Mouse (Mus musculus) forebrain, embryonic 11.5 days (tissue): ENCODE measurements around the gene Med13l. TPM values are rescaled to one million over a fixed set of nuclear protein-coding genes. Genes with fewer than 3 reads are reported as not detected.
A peak's percentile ranks its signal among the peaks of the same experiment; 100 is the strongest.

ENCODE experiments used
- ATAC-seq: fragments of 200-750 bp; cut with Nextera tagmentation; replicated peaks from 2 replicates; pipeline ENCODE4 v1.8.0; 2017; ENCODE audit warnings: moderate TSS enrichment; ENCODE audit not compliant: low FRiP score
- DNase-seq: peaks from one replicate; pipeline ENCODE4 v3.0.0-alpha.2; 2017; ENCODE audit warnings: low spot score
- H3K27ac ChIP-seq: fragments of 300-500 bp; sonication (generic); 2 replicates; pipeline ENCODE4 v1.5.1; 2014; ENCODE audit warnings: low read depth, low read length
- H3K27me3 ChIP-seq: fragments of 300-500 bp; sonication (generic); 2 replicates; pipeline ENCODE4 v1.6.1; 2014; ENCODE audit warnings: mild to moderate bottlenecking, low read length, mixed read lengths; ENCODE audit not compliant: control insufficient read depth, insufficient read depth
- H3K36me3 ChIP-seq: fragments of 300-500 bp; sonication (generic); 2 replicates; pipeline ENCODE4 v1.6.1; 2014; ENCODE audit warnings: mild to moderate bottlenecking, low read length, moderate library complexity, mixed read lengths; ENCODE audit not compliant: control insufficient read depth, insufficient read depth
- H3K4me1 ChIP-seq: fragments of 300-500 bp; sonication (generic); replicated peaks from 2 replicates; pipeline ENCODE4 v1.6.1; 2014; ENCODE audit warnings: low read length, mixed read lengths; ENCODE audit not compliant: control insufficient read depth, insufficient read depth
- H3K4me2 ChIP-seq: fragments of 300-500 bp; sonication (generic); 2 replicates; pipeline ENCODE4 v1.6.1; 2014; ENCODE audit warnings: low read depth, mild to moderate bottlenecking, low read length, moderate library complexity, mixed read lengths; ENCODE audit not compliant: severe bottlenecking
- H3K4me3 ChIP-seq: fragments of 300-500 bp; sonication (generic); 2 replicates; pipeline ENCODE4 v1.5.1; 2014; ENCODE audit warnings: low read depth, low read length
- H3K9ac ChIP-seq: fragments of 300-500 bp; sonication (generic); 2 replicates; pipeline ENCODE4 v1.6.1; 2014; ENCODE audit warnings: low read length
- H3K9me3 ChIP-seq: fragments of 300-500 bp; sonication (generic); 2 replicates; pipeline ENCODE4 v1.6.1; 2016; ENCODE audit warnings: low read length, mixed read lengths; ENCODE audit not compliant: control insufficient read depth
- WGBS: fragments of 180-500 bp; shearing (Covaris S2); extraction: QIAGEN DNeasy Blood & Tissue Kit; methylation state at CpG from one replicate; pipeline ENCODE4 v1.1.7; 2014; 5-methylcytosine and 5-hydroxymethylcytosine counted together
- polyA plus RNA-seq: library from polyadenylated mRNA; unstranded; fragments of >200 nt; fragmentation: Nextera tagmentation; extraction: Ambion mirVana; gene quantifications from 2 replicates; pipeline ENCODE4 v1.2.1, GENCODE M21; 2014

Gene Med13l
- polyA plus RNA-seq, result 15.1 and 15.5 TPM in 2 replicates

DNA sequence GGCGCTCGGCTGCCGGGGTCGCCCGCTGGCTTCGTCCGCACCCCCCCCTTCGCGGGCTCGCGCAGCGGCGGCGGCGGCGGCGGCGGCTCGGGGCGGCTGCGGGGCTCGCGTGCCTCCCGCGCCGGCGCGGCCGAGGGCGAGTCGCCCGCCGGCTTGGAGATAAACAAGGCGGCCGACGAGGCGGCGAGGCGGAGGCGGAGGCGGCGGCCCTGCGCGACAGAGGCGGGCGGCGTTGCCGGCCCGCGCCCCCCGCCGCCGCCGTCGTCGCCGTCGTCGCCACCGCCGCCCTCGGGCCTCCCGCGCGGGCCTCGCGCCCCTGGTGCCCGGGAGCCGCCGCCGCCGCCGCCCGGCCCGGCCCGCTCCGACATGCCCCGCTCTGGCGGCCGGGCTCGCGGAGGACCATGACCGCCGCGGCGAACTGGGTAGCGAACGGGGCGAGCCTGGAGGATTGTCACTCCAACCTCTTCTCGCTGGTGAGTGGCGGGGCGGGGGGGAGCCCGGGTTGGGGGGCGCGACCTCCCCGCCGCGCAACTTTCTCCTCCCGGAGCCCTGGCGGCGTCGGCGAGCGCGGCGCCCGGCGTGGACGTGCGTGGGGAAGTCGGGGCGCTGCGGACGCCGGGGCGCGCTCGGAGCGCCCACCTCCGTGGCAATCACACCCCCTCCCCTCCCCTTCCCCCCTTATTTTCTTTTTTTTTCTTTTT is at the start of gene Med13l:
TSS of gene Med13l (plus strand) at position 295 of the 701 bp plus-strand sequence.
- H3K4me2 ChIP-seq, result peak within 1 kb of the TSS; percentile 78
- ATAC-seq, result peak; percentile 14; the same call in 1 of the 2 replicates
- H3K9me3 ChIP-seq, result no peaks in the 10 kb centered on the region
- H3K4me1 ChIP-seq, result peaks cover 12% of the 10 kb centered on the region; the same call in 1 of the 2 replicates
- no peaks in the 10 kb centered on the region for H3K36me3 ChIP-seq
- H3K9ac ChIP-seq, result peak within 1 kb of the TSS; percentile 97
- peak within 1 kb of the TSS; percentile 85 for H3K4me3 ChIP-seq
- H3K27ac ChIP-seq, result peak within 1 kb of the TSS; percentile 91
- peak; percentile 85 for DNase-seq
- under 1% methylated on average over 40 of the region's 120 CpGs for WGBS
- H3K27me3 ChIP-seq, result no peaks in the 10 kb centered on the region

DNA sequence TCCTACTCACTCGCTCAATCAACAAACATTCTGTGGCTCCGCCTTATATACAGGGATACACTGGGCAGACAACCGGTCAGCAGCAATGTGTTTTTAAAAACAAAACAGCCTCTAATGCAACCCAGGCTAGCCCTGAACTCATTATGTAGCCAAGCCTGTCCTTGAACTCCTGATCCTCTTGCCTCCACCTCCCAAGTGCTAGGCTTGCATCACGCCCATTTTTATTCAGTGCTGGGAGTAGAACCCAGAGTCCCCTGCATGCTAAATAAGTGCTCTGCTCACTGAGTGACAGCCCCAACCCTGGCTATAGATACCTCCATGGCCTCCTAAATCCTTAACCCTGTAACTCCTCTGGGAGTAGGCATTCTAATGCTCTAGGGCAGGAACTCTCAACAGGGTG is 49.5 kb upstream of the Med13l start:
- WGBS, result 84% methylated on average over 4 of the region's 4 CpGs
- Histone ChIP-seq H3K27me3 (peaks cover 15% of the 10 kb centered on the region), H3K9me3 (no peaks in the 10 kb centered on the region), H3K27ac (no peak overlapping the region), H3K4me3 (no peak overlapping the region), H3K9ac (no peak overlapping the region), H3K4me2 (no peak overlapping the region), H3K36me3 (no peaks in the 10 kb centered on the region), H3K4me1 (peaks cover 11% of the 10 kb centered on the region; the same call in 1 of the 2 replicates)
- no peak for DNase-seq
- no peak for ATAC-seq

DNA sequence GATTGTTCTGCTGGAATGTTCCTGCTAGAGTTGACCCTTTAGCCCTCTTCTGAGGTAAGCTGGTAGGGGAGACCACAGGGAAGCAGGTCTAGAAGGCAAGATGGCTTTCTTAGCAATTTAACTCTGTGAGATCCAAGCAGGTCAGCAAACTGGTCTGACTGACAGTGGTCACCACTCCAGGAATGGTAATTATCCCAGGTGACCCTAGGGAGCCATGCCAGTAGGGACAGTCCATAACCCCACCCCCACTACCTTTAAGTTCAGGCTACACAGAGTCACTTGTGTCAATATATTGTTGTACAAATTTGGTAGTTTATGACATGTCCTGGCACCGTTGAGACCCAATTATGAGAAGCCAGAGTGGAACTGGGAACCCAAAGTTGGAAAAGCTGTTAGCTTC is 47.5 kb upstream of the Med13l start:
- H3K27ac ChIP-seq, result no peak overlapping the region
- WGBS, result 63% methylated on average over 1 of the region's 1 CpGs
- H3K27me3 ChIP-seq, result peaks cover 15% of the 10 kb centered on the region
- no peak for ATAC-seq
- H3K9ac ChIP-seq, result no peak overlapping the region
- H3K36me3 ChIP-seq, result no peaks in the 10 kb centered on the region
- DNase-seq, result no peak
- no peak overlapping the region for H3K4me3 ChIP-seq
- no peaks in the 10 kb centered on the region for H3K9me3 ChIP-seq
- no peak overlapping the region for H3K4me2 ChIP-seq
- peaks cover 13% of the 10 kb centered on the region for H3K4me1 ChIP-seq

DNA sequence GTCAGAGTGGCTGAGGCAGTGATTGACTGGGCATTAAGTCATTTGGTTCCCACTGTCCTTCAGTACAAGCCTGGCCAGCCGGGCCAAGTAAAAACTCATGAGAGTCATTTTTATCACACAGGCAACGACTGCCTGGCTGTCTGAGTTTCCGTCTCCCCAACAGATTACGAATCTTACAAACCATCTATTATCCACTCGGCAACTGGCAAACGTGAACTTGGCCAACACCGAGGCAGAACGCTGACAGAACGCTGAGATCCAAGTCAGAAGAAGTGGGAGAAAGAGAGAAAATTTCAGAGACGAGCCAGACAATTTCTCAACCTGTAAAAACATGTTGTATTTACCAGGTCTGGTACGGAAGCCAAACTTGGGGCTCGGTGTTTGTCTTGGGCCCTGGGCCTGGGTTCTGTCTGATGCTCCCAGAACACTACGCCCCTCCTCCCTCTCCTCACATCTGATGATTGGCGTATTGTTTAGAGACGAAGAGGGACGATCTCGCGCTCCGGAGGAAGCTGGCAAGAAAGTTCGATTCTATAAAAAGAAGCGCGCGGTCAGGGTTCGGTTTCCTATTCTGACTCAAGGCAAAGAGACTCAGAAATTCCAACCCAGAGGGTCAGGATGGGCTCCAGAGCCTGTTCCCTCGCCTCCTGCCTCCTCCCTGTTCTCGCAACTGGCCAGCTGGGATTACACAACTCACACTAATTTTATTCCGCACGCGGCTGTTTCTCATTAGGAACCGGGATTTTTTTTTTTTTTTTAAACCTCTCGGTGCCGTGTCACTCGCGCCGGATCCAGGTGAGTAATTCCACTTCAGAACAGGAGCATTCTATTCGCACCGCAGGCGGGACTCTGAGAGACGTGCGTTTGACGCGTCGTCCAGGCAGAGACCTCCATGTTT is 46.6 kb upstream of the Med13l start:
- 7% methylated on average over 43 of the region's 43 CpGs for WGBS
- Histone ChIP-seq H3K9me3 (no peaks in the 10 kb centered on the region), H3K4me3 (peak overlapping the region; percentile 19), H3K4me2 (peak overlapping the region; percentile 42), H3K27ac (no peak overlapping the region), H3K36me3 (no peaks in the 10 kb centered on the region), H3K9ac (peak overlapping the region; percentile 14), H3K4me1 (peaks cover 15% of the 10 kb centered on the region), H3K27me3 (peaks cover 15% of the 10 kb centered on the region)
- ATAC-seq (no peak), DNase-seq (peak; percentile 58)

DNA sequence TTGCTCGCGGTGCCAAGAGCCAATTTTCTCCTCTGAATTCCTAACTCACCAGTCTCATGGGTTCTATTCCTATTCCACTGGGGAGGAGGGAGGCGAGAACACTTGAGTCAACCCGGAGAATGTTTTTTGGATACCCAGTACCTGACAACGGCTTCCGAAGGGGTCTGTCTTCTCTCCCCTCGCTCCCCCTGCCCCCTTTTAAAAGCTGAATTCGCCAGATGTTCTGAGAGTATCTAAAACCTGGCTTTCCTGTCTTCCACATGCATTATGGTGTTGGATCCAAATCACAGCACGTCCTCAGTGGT is 46.0 kb upstream of the Med13l start:
- Histone ChIP-seq H3K27me3 (peaks cover 15% of the 10 kb centered on the region), H3K4me3 (peak overlapping the region; percentile 19; the same call in 1 of the 2 replicates), H3K9ac (peak overlapping the region; percentile 14), H3K9me3 (no peaks in the 10 kb centered on the region), H3K4me2 (peak overlapping the region; percentile 42), H3K27ac (no peak overlapping the region), H3K4me1 (peaks cover 15% of the 10 kb centered on the region), H3K36me3 (no peaks in the 10 kb centered on the region)
- no peak for DNase-seq
- 17% methylated on average over 9 of the region's 9 CpGs for WGBS
- no peak for ATAC-seq

- Histone ChIP-seq H3K4me2 (no peak overlapping the region; the same call in 1 of the 2 replicates), H3K27me3 (peaks cover 15% of the 10 kb centered on the region), H3K27ac (no peak overlapping the region), H3K36me3 (no peaks in the 10 kb centered on the region), H3K4me1 (peaks cover 15% of the 10 kb centered on the region), H3K4me3 (no peak overlapping the region), H3K9me3 (no peaks in the 10 kb centered on the region), H3K9ac (no peak overlapping the region)
- 50% methylated on average over 5 of the region's 5 CpGs for WGBS
- ATAC-seq (no peak), DNase-seq (no peak)
Observed at GRCm38 (mm10) chr5:118514842-118515241, 45.6 kb upstream of the Med13l start.

DNA sequence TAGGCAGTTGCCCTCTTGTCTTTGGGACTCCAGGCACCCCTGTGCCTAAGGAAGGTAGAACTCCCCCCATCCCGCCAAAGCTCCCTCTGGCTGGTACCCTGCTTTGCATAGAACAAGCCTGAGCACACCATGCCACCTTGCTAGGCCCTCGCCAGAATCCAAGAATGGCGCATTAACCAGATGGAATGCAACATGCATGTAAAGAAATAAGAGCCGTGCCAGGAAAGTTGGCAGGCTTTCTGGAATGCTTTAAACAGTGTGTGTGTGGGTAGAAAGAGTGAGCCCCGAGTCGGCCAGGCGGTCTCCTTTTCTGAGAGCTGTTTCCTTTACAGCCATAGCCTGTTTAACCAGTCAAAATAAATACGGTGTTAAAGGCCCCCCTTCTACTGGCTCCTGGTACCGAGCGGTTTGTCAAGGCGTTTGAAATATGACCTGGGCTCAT is 45.2 kb upstream of the Med13l start:
- no peak overlapping the region for H3K9ac ChIP-seq
- H3K27me3 ChIP-seq, result peaks cover 15% of the 10 kb centered on the region
- no peaks in the 10 kb centered on the region for H3K9me3 ChIP-seq
- H3K4me3 ChIP-seq, result no peak overlapping the region
- H3K4me2 ChIP-seq, result no peak overlapping the region
- WGBS, result 20% methylated on average over 11 of the region's 11 CpGs
- no peaks in the 10 kb centered on the region for H3K36me3 ChIP-seq
- peaks cover 15% of the 10 kb centered on the region for H3K4me1 ChIP-seq
- no peak for DNase-seq
- no peak for ATAC-seq
- H3K27ac ChIP-seq, result no peak overlapping the region

DNA sequence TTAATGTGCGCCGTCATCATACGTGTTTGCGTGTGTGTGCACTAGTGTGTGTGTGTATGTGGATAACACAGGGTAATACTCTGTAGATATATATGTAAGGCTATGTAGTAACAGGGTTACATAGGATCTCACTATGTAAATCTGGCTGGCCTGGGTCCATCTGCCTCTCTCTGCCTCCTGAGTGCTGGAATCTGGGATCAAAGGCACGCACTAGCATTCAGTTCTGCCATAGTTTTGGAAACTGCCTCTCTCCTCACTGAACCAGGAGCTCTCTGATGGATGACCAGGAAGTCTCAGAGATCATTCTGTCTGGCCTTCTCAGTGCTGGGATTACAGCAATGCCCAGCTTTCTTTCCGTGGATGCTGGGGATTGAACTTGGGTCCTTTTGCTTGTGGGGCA is 44.4 kb upstream of the Med13l start:
- ATAC-seq, result no peak
- no peak overlapping the region for H3K4me2 ChIP-seq
- peaks cover 15% of the 10 kb centered on the region for H3K27me3 ChIP-seq
- no peaks in the 10 kb centered on the region for H3K36me3 ChIP-seq
- H3K4me1 ChIP-seq, result peaks cover 15% of the 10 kb centered on the region
- H3K9ac ChIP-seq, result no peak overlapping the region
- 86% methylated on average over 6 of the region's 6 CpGs for WGBS
- no peaks in the 10 kb centered on the region for H3K9me3 ChIP-seq
- no peak overlapping the region for H3K4me3 ChIP-seq
- H3K27ac ChIP-seq, result no peak overlapping the region
- no peak for DNase-seq
